Mouse (Mus musculus) forebrain, embryonic 14.5 days (tissue): ENCODE measurements around the gene Grip2. TPM values are rescaled to one million over a fixed set of nuclear protein-coding genes. Genes with fewer than 3 reads are reported as not detected.

Experiments
- polyA plus RNA-seq: library from polyadenylated mRNA; unstranded; fragments of >200 nt; fragmentation: Nextera tagmentation; extraction: Ambion mirVana; gene quantifications from 2 replicates; pipeline ENCODE4 v1.2.1, GENCODE M21; 2014

Gene Grip2
- polyA plus RNA-seq, 1 experiment from 2014 or later = 2.6 TPM

Other genes with a start within 250 kb of the Grip2 start
- gene Slc6a6, start 143.2 kb downstream of the Grip2 start, polyA plus RNA-seq = 45.6 and 71.7 TPM in 2 replicates
- 38.9 and 43.8 TPM in 2 replicates for gene Ccdc174, start 50.8 kb upstream of the Grip2 start, polyA plus RNA-seq
- gene 4930590J08Rik, start 75.6 kb upstream of the Grip2 start, polyA plus RNA-seq = 0.61 and 0.70 TPM in 2 replicates
- gene Fgd5, start 151.6 kb upstream of the Grip2 start, polyA plus RNA-seq = 5.6 and 6.3 TPM in 2 replicates